23 mouse cellular contexts compared by ENCODE assay signal in the genomic region with DNA sequence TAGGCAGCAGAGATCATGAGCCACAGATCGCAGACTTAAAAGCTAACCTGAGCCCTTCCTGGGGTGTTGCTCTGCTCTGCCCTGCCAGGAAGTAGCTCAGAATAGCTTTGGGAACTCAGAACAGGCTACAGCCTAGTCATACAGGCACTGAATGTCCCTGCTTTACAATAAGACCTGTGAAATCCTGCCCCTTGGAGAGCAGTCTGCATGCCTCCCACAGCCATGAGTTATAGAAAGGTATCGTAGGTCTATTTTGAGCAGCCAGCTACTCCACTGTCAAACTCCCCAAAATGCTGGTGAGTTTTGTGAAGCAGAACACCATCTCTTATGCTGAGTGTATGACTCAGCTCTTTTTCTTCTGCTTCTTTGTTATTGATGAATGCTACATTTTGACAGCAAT. TPM values are rescaled to one million over a fixed set of nuclear protein-coding genes. Genes with fewer than 3 reads are reported as not detected.
DNase-seq lines count a peak whose midpoint lies in the region; ATAC-seq lines count a peak whose summit lies in the region.
"Had no signal": no experiment of that assay in that cellular context is flagged by ENCODE, and none has a peak within 500 bp of the region (broad histone marks: within the 10 kb centered on the region; RNA-seq: fewer than 3 reads in every experiment).

No protein-coding gene starts in this region.

- intact Hi-C loops in left cerebral cortex, postnatal 36 days (cut with DNase I) = no loop called here

- peak; percentile 99 for ATAC-seq in frontal cortex, adult (ENCODE audit: low TSS enrichment)
- ATAC-seq: CD4-positive, CD25-positive, alpha-beta regulatory T cell, adult 4 months; forebrain, embryonic 13.5 days; forebrain, embryonic 15.5 days; Patski had no signal

- DNase-seq in frontal cortex, postnatal 10 days (ENCODE audit: low spot score in 2 of 2) = no peak
- peak; percentile 5 to 26 for DNase-seq in left cerebral cortex, postnatal 36 days (ENCODE audit: low spot score in 2 of 2)
- no peak for DNase-seq in left cerebral cortex, adult 11 months (ENCODE audit: low spot score)
- peak; percentile 11 for DNase-seq in right cerebral cortex, postnatal 25 days
- DNase-seq in right cerebral cortex, postnatal 4 days = no peak
- no peak for DNase-seq in thymus, postnatal 10 days (ENCODE audit: low spot score in 2 of 2)
- DNase-seq: adrenal gland, adult 2 months; adrenal gland, postnatal 10 days; adrenal gland, postnatal 25 days; B cell, adult 2 months; cerebellum, adult 11-12 months; cerebellum, adult 2 months; cerebellum, adult 9-10 months; cerebellum, postnatal 10 days; cerebellum, postnatal 25 days had no signal

RNA-seq across cellular contexts. Expression of a gene that starts 23.5 kb away (rescaled TPM):
- total RNA-seq in left cerebral cortex, postnatal 36 days (2021) = not detected
- total RNA-seq: adrenal gland, adult 2 months; adrenal gland, postnatal 10 days; adrenal gland, postnatal 25 days; adrenal gland, postnatal 4 days; CH12.LX; G1E had no signal

RNA-seq across cellular contexts. Expression of a gene that starts 44.6 kb away (rescaled TPM):
- total RNA-seq in left cerebral cortex, postnatal 36 days (2021) = under 1 TPM in 1 of 2 experiments, not detected in 1; 0.07 TPM
- total RNA-seq: adrenal gland, adult 2 months; adrenal gland, postnatal 10 days; adrenal gland, postnatal 25 days; adrenal gland, postnatal 4 days; CH12.LX had no signal

RNA-seq across cellular contexts. Expression of a gene that starts 50.5 kb away (rescaled TPM):
- total RNA-seq in left cerebral cortex, postnatal 36 days (2021) = under 1 TPM in 1 of 2 experiments, not detected in 1; 0.15 TPM
- total RNA-seq: adrenal gland, adult 2 months; adrenal gland, postnatal 10 days; adrenal gland, postnatal 25 days; adrenal gland, postnatal 4 days; CH12.LX had no signal

Comparison
In these comparisons a context has a peak if more than half of its experiments do, and no peak if none do; other contexts are left out.
1. DNase-seq: peak in left cerebral cortex, postnatal 36 days (2 of 2) and right cerebral cortex, postnatal 25 days (single experiment); none in frontal cortex, postnatal 10 days (0 of 2), left cerebral cortex, adult 11 months (single experiment), right cerebral cortex, postnatal 4 days (single experiment) and thymus, postnatal 10 days (0 of 2).